Mouse (Mus musculus) adrenal gland, postnatal 4 days (tissue): ENCODE measurements around the gene Olfr782. TPM values are rescaled to one million over a fixed set of nuclear protein-coding genes. Genes with fewer than 3 reads are reported as not detected.
"Not testable (repeated sequence)": the region's sequence is repeated elsewhere in the genome, so short reads cannot be mapped to it uniquely, and the experiment has no call there.

Experiments used
- DNase-seq, 2 experiments: peaks; one replicate each; pipeline ENCODE4 v3.0.0; 2021 to 2022; ENCODE audit warnings: low spot score in 2 of 2, mixed read lengths in 2 of 2
- long read RNA-seq, 2 experiments: library from polyadenylated mRNA; stranded (forward); transcript quantifications; one replicate each; pipeline ENCODE4 v2.0.0; 2021
- total RNA-seq, 2 experiments: library from RNA; stranded (reverse); gene quantifications; 2 replicates each; pipeline ENCODE4 v1.2.3; 2021

Gene Olfr782
- not detected for total RNA-seq
- long read RNA-seq, experiment 1 = 0 reads
- long read RNA-seq, experiment 2 = 0 reads

DNA sequence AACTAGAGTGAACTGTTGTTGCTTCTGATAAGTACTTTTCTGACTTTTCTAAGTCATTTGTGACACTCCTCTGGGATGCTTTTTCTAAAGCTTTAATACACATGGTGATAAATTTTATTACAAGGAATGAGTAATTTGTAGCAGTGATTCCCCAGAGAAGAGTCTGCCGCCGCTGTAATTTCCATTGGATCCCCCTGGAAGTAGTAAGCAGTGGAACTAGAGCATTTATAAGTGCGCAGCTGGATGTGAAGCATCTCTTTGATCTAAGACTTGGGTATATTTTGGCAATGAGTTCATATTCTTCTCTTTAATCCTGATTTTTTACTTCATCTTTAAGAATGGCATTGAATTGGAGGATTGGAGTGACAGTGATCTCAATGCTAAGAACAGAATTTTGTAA lies at the start of gene Olfr782:
Olfr782 (plus strand) TSS at position 301 of the 400 bp plus-strand sequence.
- DNase-seq = no peak

DNA sequence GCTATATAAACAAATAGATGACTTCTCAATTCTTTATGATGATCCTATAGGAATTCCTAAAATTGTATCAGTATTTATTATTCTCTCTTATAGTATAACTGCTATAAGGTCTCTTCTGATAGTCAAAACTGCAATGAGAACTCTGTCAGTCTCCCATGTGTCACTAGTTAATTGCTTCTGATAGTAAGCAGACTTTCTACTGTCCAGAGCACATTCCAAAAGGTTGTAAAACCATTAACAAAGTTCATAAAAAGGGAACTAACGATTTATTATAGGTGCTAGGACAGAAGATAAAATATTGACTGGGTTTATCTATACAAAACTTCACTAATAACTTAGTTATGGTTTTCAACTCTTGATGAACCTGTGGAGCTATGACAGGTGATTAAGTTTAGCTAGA lies 35.7 kb upstream of the Olfr782 start:
- DNase-seq = not testable (repeated sequence)

DNA sequence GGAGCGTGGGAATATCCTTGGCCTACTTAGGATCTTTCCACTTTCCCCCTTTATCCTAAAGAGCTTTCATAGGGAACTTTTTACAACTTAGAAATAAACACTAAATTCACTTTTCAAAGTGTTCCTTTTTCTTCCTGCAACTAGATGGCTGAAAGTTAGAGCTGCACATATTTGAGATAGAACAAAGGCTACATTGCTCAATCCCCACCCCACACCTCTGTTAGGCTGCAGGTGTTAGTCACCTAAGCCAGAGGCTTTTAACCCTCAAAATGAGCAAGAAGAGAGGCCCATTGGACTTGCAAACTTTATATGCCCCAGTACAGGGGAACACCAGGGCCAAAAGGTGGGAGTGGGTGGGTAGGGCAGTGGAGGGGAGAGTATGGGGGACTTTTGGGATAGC lies 35.1 kb upstream of the Olfr782 start:
- not testable (repeated sequence) for DNase-seq

DNA sequence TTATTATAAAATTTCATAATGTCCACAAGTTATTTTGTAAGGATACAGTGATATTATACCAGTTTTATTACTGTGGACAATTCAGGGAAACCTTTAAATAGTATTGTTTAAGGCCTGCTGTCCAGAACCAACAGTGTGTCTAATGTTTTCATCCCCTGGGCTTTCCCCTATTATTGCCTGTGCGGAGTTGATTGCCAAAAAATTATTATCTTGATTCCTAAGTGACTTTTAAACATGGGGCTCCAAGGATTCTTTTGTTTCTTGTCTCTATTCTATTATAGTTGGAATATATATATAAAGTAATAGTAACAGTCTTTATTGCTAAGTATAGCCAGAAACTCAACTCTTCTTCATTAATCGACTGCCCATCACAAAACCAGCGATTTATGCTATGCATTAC lies 30.8 kb upstream of the Olfr782 start, which contains the start of gene Olfr780:
Olfr780 (plus strand) TSS at position 301 of the 400 bp plus-strand sequence.
- no peak for DNase-seq

DNA sequence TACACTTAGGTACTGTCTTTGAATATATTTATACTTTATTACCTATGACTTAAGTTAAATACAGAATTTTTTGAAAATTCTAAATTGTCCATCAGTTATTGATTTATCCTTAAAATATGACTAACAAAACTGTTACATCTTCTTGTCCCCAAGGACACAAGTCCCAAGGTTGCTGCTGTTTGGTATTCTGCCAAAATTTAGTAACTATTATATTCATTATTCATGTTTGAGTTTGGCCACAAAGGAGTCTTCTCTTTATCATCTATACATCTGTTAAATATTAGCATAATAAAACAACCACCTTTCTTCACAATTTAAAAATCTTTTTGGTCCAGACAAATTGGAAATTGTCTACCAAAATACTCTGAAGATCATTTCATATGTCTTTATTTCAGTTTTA lies 20.1 kb upstream of the Olfr782 start, which contains the start of gene Olfr781:
Olfr781 (plus strand) TSS at position 301 of the 400 bp plus-strand sequence.
- no peak for DNase-seq

DNA sequence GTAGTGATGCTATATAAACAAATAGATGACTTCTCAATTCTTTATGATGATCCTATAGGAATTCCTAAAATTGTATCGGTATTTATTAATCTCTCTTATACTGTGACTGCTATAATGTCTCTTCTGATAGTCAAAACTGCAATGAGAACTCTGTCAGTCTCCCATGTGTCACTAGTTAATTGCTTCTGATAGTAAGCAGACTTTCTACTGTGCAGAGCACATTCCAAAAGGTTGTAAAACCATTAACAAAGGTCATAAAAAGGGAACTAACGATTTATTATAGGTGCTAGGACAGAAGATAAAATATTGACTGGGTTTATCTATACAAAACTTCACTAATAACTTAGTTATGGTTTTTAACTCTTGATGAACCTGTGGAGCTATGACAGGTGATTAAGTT lies 3.8 kb downstream of the Olfr782 start:
- DNase-seq = not testable (repeated sequence)

DNA sequence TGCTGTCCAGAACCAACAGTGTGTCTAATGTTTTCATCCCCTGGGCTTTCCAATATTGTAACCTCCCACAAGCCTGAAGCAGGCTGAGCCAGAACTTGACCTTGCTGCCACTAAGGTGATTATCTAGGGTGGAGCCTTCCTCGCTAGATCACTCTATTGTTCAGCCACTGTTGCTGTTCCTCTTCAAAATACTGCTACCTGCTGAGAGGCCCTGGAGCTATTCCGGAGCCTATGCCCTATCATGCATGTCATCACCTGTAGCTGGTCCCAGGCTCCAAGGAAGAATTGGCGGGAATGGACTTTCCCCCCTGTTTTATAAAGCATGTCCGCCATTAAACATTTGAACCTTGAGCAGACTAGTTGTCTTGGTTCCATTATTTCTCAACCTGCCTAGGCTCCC lies 7.8 kb downstream of the Olfr782 start:
- not testable (repeated sequence) for DNase-seq

DNA sequence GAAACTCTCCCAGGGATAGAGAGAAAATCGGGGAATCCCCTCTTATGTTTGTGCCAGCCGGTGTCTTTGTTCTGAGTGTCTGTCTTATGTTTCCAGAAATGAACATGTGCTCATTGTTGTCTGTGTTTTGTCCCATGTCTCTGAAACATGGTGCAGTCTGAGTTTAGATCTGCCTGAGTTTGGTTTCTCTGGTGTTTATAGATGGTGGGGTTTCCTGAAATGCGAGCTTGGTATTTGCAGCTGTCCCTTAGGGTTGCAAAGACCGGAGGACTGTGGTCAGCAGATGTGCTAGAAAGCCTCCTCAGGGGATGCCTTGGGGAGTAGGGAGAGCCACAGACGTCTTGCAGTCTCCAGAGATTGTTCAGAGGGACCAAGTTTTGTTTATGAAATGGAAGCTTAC lies 8.7 kb downstream of the Olfr782 start:
- DNase-seq = no peak

DNA sequence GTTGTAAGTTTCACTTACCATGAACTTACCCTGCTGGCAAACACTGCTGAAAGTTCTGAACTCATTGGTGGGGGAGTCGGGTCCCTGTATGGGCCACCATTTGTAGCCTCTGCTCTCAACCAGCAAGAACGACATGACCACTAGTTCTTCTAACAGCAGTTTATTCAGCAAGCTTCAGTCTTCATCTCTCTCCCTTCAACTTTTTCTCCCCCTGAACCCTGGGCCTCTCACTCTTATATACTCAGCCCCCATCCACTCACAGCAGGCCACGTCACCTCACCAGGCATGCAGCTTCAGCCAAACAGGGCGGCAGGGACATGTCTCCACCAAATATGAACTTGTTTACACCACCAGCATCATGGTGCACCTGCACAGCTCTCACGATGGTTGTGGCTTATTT lies 25.4 kb downstream of the Olfr782 start:
- DNase-seq = not testable (repeated sequence)

DNA sequence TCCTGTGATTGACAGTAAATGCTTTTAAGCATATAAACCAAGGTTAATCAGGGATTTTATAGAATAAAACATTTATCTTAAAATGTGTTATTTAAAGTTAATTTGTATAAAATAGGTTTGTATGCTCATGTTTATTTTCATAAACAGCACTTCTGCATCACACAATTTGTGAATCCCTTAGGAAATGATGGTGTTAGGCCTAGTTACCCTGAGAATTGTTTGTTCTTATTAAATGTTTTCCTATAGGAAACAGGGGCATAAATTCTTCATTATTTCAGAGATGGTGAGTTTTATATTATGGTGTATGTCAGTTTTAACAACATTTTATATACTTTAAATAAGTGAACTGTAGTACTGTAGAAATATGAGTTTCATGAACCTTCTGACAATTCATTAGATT lies 35.1 kb downstream of the Olfr782 start, which contains the start of gene Olfr784:
Olfr784 (plus strand) TSS at position 301 of the 400 bp plus-strand sequence.
- no peak for DNase-seq

DNA sequence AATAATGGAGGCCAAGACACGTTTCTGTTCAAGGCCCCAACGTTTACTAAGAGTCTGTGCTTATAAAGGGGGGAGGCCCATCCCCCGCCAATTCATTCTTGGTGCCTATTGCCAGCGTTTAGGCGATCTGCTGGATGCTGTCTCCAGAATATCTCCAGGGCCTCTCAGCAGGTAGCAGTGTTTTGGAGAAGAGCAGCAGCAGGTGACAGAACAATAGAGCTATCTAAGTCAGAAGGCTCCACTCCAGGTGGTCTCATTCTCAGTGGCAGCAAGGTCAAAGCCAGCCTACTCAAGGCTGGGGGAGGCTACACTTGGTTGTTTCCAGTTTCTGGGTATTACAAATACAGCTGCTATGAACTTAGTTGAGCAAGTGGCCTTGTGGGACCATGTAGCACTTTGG lies 52.2 kb downstream of the Olfr782 start:
- no peak for DNase-seq

Other genes starting within 250 kb of the Olfr782 start
- gene Olfr768, start 249.5 kb upstream of the Olfr782 start, total RNA-seq = not detected
- not detected for gene Olfr769, start 231.0 kb upstream of the Olfr782 start, total RNA-seq
- not detected for gene Olfr770, start 209.9 kb upstream of the Olfr782 start, total RNA-seq
- not detected for gene Olfr771, start 184.1 kb upstream of the Olfr782 start, total RNA-seq
- gene Olfr772, start 170.9 kb upstream of the Olfr782 start, total RNA-seq = not detected
- gene Olfr773, start 161.4 kb upstream of the Olfr782 start, total RNA-seq = not detected
- not detected for gene Olfr774, start 112.6 kb upstream of the Olfr782 start, total RNA-seq
- not detected for gene Olfr775, start 100.4 kb upstream of the Olfr782 start, total RNA-seq
- not detected for gene Olfr776, start 89.7 kb upstream of the Olfr782 start, total RNA-seq
- gene Olfr777, start 77.4 kb upstream of the Olfr782 start, total RNA-seq = not detected
- gene Olfr780, start 30.7 kb upstream of the Olfr782 start, total RNA-seq = not detected
- gene Olfr781, start 20.0 kb upstream of the Olfr782 start, total RNA-seq = not detected
- under 1 TPM in 1 of 2 experiments, not detected in 1; 0.08 TPM for gene Olfr784, start 35.2 kb downstream of the Olfr782 start, total RNA-seq
- not detected for gene Olfr785, start 56.6 kb downstream of the Olfr782 start, total RNA-seq
- gene Olfr786, start 78.5 kb downstream of the Olfr782 start, total RNA-seq = not detected
- gene Olfr787, start 113.0 kb downstream of the Olfr782 start, total RNA-seq = not detected
- gene Olfr788, start 122.1 kb downstream of the Olfr782 start, total RNA-seq = not detected
- not detected for gene Olfr789, start 135.9 kb downstream of the Olfr782 start, total RNA-seq
- not detected for gene Olfr790, start 149.6 kb downstream of the Olfr782 start, total RNA-seq
- not detected for gene Olfr791, start 172.9 kb downstream of the Olfr782 start, total RNA-seq
- not detected for gene Olfr792, start 190.3 kb downstream of the Olfr782 start, total RNA-seq
- gene Olfr794, start 218.8 kb downstream of the Olfr782 start, total RNA-seq = not detected